Mouse (Mus musculus): ENCODE data around the gene Fasn. TPM values are rescaled to one million over a fixed set of nuclear protein-coding genes. Genes with fewer than 3 reads are reported as not detected.

Fasn gene
- polyA plus RNA-seq, 1 experiment from 2014 or later = 70.3 TPM

DNA sequence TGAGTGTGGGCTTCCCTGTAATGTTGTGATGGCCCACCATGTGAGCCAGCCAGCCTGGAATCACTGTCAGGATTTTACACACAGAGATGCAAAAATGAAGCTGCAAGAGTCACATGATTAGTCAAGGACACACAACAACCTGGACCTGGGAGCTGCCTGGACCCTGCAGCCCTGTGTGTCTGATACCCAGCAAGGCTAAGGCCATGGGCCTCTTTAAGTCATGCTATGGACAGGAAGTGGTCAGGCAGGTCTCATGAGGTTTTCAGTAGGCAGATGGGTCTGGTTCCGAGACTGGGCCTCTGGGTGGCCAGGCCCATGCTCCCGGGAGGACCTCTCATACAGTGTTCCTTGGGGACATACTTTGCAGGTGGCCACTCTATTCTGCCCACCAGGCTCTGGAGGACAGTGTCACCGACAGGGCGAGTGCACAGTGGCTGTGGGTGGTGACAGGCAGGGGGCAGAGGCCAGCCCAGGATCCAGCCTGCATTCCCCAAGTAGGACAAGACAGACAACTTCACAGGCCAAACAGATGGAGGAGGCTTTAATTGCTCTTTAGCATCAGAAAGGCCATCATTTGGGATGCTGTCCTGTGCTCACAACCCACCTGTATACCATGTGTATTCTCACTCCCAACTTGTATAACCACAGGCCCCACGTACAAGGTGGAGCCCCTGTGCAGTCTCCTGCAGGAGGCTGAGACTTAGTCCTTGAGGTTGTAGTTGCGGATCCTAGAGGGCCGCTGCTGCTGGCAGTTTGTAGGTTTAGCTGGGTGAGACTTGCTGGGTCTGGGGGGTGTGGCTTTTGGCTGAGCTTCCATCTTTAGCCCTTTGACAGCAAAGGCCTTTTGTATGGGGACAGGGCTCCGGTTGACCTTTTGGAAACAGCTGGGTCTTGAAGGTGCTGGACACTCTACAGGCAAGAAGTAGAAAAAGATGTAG is 1.9 kb upstream of the Fasn start:
- WGBS = 88% methylated on average over 8 of the region's 8 CpGs
- H3K27me3 ChIP-seq = no peaks in the 10 kb centered on the region

DNA sequence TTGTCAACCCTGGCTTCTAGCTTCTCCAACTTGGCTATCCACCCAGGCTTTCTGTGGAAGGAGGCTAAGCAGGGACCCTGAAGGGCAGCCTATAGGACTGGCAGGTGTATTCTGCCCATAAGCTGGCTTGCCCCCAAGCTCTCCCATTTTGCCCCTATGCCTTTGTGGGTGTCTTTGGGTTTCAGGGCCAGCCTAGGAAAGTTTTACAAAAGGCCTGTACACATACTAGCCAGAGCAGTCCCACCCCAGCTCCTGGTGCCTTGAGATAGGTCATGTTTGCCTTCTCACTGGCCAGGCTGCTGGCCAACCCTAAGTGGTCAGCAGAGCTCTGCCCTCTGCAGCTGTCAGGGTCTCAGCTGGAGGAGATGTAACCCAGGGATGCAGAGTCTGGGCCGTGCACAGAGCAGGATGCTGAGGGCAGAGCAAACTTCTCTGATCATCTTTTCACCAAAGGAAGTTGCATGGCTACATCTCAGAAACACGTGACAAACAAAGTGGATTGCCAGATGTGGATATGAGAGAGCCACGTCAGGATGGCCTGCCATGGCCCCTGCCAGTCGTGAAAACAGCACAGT is 1.0 kb upstream of the Fasn start:
- Histone ChIP-seq H3K9me3 (no peaks in the 10 kb centered on the region), H3K4me1 (replicated peaks) (peaks cover 34% of the 10 kb centered on the region), H3K27me3 (no peaks in the 10 kb centered on the region), H3K27ac (peak overlapping the region; percentile 99), H3K4me3 (replicated peaks) (peak overlapping the region; percentile 91), H3K9ac (replicated peaks) (peak overlapping the region; percentile 93), H3K4me2 (peak overlapping the region; percentile 97), H3K36me3 (peaks cover 26% of the 10 kb centered on the region)
- no peak for ATAC-seq (ENCODE audit: insufficient number of reproducible peaks, insufficient read depth, low FRiP score, low TSS enrichment, low read depth)
- 26% methylated on average over 4 of the region's 4 CpGs for WGBS

More for the DNA sequence above, 1.9 kb upstream of the Fasn start:
- Histone ChIP-seq H3K9ac (replicated peaks) (peak overlapping the region; percentile 93; the same call in 1 of the 2 replicates), H3K27ac (peak overlapping the region; percentile 99), H3K36me3 (peaks cover 17% of the 10 kb centered on the region), H3K4me2 (no peak overlapping the region), H3K9me3 (no peaks in the 10 kb centered on the region), H3K4me3 (replicated peaks) (no peak overlapping the region), H3K4me1 (replicated peaks) (peaks cover 29% of the 10 kb centered on the region)
- ATAC-seq (ENCODE audit: insufficient number of reproducible peaks, insufficient read depth, low FRiP score, low TSS enrichment, low read depth) = no peak

DNA sequence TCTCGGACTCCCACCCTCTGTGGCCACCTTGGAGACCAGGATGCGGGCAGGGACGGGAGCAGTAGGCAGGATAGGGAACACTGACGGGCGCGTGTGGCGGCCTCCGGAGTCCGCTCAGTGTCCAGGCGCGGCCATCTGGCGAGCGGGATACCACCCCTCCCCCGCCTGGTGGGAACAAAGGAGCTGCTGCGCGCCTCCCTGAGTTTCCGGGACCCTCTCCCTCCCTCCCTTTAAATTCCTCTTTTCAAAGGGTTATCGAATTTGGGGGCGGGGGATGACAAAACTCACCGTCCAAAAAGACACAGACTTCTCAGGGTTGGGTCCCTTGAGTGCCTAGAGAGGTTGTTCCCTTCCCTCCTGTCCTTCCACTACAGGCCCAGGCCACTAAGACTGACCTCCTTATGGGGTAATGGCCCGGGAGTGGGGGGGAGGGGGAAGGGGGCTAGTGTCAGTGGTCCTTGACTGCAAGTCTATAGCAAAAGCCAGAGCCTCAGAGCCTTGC is 491 bp upstream of the Fasn start:
- ATAC-seq (ENCODE audit: insufficient number of reproducible peaks, insufficient read depth, low FRiP score, low TSS enrichment, low read depth) = peak; percentile 54; the same call in 1 of the 2 replicates
- under 1% methylated on average over 21 of the region's 21 CpGs for WGBS
- H3K36me3 ChIP-seq = peaks cover 32% of the 10 kb centered on the region
- no peaks in the 10 kb centered on the region for H3K27me3 ChIP-seq
- no peaks in the 10 kb centered on the region for H3K9me3 ChIP-seq
- H3K4me3 ChIP-seq (replicated peaks) = peak overlapping the region; percentile 91
- peak overlapping the region; percentile 97 for H3K4me2 ChIP-seq
- peaks cover 34% of the 10 kb centered on the region for H3K4me1 ChIP-seq (replicated peaks)
- peak overlapping the region; percentile 93 for H3K9ac ChIP-seq (replicated peaks)
- peak overlapping the region; percentile 99 for H3K27ac ChIP-seq

DNA sequence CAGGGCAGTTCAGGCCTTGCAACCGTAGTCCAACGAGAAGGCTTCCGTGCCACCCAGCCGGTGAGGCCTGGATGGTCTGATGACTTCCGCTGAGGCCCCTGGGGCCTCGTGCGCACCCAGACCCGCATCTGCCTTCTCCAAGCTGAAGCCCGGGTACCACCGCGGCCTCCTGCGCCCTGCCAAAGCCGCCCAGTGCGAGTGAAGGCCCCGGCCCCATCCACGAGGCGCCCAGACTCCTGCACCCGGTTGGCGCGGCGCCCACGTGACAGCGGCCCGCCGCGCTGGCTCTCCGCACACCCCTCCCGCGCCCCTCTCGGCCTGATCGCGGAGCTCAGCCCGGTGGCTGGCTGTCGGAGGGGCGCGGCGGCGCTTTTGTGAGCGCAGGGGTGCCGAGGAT is 798 bp downstream of the Fasn start:
- Histone ChIP-seq H3K4me2 (peak overlapping the region; percentile 97), H3K9me3 (no peaks in the 10 kb centered on the region), H3K27ac (peak overlapping the region; percentile 99), H3K9ac (replicated peaks) (peak overlapping the region; percentile 93), H3K36me3 (peaks cover 44% of the 10 kb centered on the region), H3K27me3 (no peaks in the 10 kb centered on the region), H3K4me3 (replicated peaks) (peak overlapping the region; percentile 91), H3K4me1 (replicated peaks) (peaks cover 34% of the 10 kb centered on the region)
- WGBS = under 1% methylated on average over 40 of the region's 40 CpGs
- peak; percentile 5; the same call in 1 of the 2 replicates for ATAC-seq (ENCODE audit: insufficient number of reproducible peaks, insufficient read depth, low FRiP score, low TSS enrichment, low read depth)

DNA sequence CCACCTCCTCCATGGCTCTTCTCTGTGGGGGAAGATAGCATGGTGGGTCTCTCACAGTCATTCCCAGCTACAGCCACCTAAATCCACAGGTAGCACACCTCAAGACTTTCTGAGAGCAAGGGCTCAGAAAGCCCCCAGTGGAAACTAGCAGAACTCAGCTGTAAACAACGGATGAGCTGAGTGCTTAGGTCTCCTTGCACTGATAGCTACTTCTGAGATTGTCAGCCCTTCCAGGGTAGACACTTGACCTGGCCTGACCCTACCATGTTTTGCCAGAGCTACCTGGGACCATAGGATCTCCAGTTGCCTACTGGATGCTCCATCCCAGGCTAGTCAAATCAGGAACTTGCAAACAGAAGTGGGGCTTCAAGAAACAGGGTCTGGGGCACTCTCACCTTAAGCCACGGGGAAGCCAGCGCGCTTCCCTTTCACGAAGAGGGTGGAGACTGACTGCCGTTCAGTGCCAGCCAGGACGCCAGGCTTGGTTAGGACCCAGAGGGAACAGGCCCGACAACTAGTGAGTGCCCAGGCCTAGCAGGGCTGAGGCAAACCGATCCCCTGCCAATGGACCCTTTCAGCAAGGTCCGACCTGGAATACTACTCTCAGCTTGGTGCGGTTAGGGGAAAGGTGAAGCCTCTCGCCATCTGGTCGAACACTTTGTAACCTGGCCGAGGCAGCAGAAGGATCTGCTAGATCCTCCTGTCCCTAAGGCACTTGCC is 1.4 kb downstream of the Fasn start:
- H3K4me3 ChIP-seq (replicated peaks) = peak overlapping the region; percentile 91
- peak overlapping the region; percentile 93 for H3K9ac ChIP-seq (replicated peaks)
- H3K36me3 ChIP-seq = peaks cover 50% of the 10 kb centered on the region
- 1% methylated on average over 14 of the region's 14 CpGs for WGBS
- H3K4me1 ChIP-seq (replicated peaks) = peaks cover 34% of the 10 kb centered on the region
- no peaks in the 10 kb centered on the region for H3K27me3 ChIP-seq
- no peaks in the 10 kb centered on the region for H3K9me3 ChIP-seq
- peak overlapping the region; percentile 99 for H3K27ac ChIP-seq
- peak overlapping the region; percentile 97 for H3K4me2 ChIP-seq
- no peak for ATAC-seq (ENCODE audit: insufficient number of reproducible peaks, insufficient read depth, low FRiP score, low TSS enrichment, low read depth)

DNA sequence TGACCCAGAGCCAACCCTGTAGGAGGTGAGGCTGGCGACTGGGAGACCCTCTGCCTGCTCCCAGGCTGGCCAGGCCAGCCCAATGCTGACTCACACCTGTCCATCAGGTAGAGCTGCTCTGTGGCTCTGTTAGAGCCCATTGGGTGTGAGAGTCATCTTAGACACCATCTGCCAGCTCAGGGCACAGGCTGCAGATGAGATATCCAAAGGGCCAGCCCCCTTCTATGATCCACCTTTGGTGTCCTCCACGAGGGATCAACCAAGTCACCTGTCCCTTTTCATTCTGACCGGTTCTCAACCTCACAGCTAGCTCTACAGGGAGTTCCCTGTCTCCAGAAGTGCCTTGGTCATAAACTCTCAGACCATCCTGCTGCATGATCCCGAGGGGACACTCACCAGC is 2.0 kb downstream of the Fasn start:
- peaks cover 57% of the 10 kb centered on the region for H3K36me3 ChIP-seq
- peak overlapping the region; percentile 91 for H3K4me3 ChIP-seq (replicated peaks)
- H3K27ac ChIP-seq = no peak overlapping the region
- 56% methylated on average over 4 of the region's 4 CpGs for WGBS
- no peak for ATAC-seq (ENCODE audit: insufficient number of reproducible peaks, insufficient read depth, low FRiP score, low TSS enrichment, low read depth)
- H3K4me2 ChIP-seq = peak overlapping the region; percentile 97
- no peaks in the 10 kb centered on the region for H3K27me3 ChIP-seq
- H3K9ac ChIP-seq (replicated peaks) = peak overlapping the region; percentile 93
- H3K4me1 ChIP-seq (replicated peaks) = peaks cover 34% of the 10 kb centered on the region
- no peaks in the 10 kb centered on the region for H3K9me3 ChIP-seq

DNA sequence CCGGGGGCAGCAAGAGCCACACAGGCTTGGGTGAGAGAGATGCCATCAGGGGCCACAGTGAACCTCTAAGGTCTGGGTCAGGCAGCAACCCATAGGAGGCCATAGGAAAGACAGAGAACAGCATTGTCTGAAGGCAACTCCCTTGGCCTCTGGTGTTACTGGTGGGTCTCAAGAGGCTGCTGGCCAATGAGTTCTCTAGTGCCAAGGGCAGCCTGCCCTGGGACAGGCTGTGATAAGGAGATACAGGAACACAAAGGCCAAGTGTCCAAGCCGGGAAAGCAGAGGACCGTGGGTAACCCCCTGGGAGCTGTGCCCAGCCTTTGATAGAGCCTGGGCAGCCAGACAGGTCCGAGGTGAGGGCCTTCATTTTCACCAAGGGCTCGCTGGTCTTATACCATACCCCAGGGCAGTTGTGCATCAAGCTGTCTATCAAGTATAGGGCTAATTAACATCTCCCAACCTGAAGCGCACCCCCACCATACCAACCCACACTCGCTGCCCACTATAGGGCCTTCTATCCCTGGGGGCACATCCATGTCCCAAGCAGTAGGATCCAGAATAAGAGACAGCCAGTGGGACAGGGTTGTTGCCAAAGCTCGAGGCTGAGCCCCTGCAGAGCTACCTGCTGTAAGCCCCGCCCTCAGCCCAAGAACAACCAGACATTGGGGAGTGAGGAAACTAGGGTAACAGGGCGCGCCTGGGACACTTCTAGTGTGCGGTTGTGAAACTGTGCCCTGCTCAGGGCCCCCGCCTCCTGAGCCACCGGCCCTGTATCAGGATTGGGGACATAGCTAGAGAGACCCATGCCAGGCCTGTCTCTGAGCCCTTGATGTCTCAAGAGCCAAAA is 3.0 kb downstream of the Fasn start:
- H3K27ac ChIP-seq = no peak overlapping the region
- no peaks in the 10 kb centered on the region for H3K27me3 ChIP-seq
- peak overlapping the region; percentile 91 for H3K4me3 ChIP-seq (replicated peaks)
- peak overlapping the region; percentile 97 for H3K4me2 ChIP-seq
- 0 out of 2 replicates have a peak overlapping the region, but pooled peaks have one; percentile 93 for H3K9ac ChIP-seq (replicated peaks)
- ATAC-seq (ENCODE audit: insufficient number of reproducible peaks, insufficient read depth, low FRiP score, low TSS enrichment, low read depth) = no peak
- H3K36me3 ChIP-seq = peaks cover 67% of the 10 kb centered on the region
- 85% methylated on average over 14 of the region's 14 CpGs for WGBS
- H3K4me1 ChIP-seq (replicated peaks) = peaks cover 34% of the 10 kb centered on the region
- no peaks in the 10 kb centered on the region for H3K9me3 ChIP-seq

DNA sequence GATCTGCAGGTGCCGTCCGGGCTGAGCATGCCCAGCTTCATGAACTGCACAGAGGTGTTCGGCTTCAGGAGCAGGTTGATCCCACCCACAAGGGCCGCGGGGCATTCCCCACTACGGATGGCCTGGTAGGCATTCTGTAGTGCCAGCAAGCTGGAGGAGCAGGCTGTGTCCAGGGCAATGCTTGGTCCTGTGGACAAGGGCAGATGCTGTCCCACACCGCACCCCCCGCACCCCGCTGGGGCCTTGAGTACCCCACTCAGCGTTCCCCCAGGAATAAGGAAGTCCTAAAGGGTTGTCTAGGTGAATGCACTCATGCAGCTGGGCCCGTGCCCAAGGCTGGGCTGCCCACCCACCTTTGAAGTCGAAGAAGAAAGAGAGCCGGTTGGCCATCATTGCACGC is 3.8 kb downstream of the Fasn start:
- Histone ChIP-seq H3K27ac (no peak overlapping the region), H3K4me2 (no peak overlapping the region), H3K9me3 (no peaks in the 10 kb centered on the region), H3K27me3 (no peaks in the 10 kb centered on the region), H3K9ac (replicated peaks) (no peak overlapping the region), H3K4me3 (replicated peaks) (no peak overlapping the region), H3K36me3 (peaks cover 75% of the 10 kb centered on the region), H3K4me1 (replicated peaks) (peaks cover 28% of the 10 kb centered on the region)
- no peak for ATAC-seq (ENCODE audit: insufficient number of reproducible peaks, insufficient read depth, low FRiP score, low TSS enrichment, low read depth)
- 93% methylated on average over 14 of the region's 14 CpGs for WGBS

DNA sequence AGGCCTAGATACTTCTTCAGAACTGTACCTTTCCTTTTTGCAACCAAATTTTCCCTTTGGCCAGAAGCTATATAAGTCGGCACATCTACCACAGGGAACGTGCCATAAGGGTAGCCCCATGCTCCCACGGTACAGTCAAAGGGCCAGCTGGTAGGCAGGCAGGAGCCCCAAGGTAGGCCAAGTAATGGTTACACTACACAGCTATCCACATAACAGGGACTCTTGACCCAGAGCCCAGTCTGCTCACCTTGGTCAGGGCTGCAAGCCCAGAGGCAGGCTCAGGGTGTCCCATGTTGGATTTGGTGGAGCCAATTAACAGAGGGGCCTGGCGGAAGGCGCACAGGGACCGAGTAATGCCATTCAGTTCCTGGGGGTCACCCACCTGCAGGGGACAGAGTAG is 4.8 kb downstream of the Fasn start:
- 94% methylated on average over 6 of the region's 6 CpGs for WGBS
- Histone ChIP-seq H3K4me3 (replicated peaks) (no peak overlapping the region), H3K9ac (replicated peaks) (no peak overlapping the region), H3K9me3 (no peaks in the 10 kb centered on the region), H3K27ac (no peak overlapping the region), H3K4me2 (no peak overlapping the region), H3K36me3 (peaks cover 84% of the 10 kb centered on the region), H3K4me1 (replicated peaks) (peaks cover 21% of the 10 kb centered on the region), H3K27me3 (no peaks in the 10 kb centered on the region)
- ATAC-seq (ENCODE audit: insufficient number of reproducible peaks, insufficient read depth, low FRiP score, low TSS enrichment, low read depth) = no peak

DNA sequence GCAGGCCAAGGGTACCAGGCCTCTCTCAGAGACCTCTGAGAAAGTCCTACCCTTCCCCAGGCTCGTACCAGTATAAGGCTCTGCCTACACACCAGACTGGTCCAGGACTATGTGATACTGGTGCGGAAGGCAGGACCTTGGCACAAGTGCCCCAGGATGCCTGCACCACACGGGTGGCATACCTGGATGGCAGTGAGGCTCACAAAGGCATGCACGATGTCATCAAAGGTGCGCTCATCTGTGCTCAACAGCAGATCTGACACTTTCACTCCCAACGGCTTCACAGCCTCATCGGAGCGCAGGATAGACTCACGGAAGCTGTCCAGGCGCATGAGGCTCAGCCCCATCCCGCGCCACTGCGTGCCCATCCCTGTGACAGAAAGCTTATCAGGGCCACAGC is 6.1 kb downstream of the Fasn start:
- Histone ChIP-seq H3K36me3 (peaks cover 97% of the 10 kb centered on the region), H3K9me3 (no peaks in the 10 kb centered on the region), H3K4me2 (no peak overlapping the region), H3K9ac (replicated peaks) (no peak overlapping the region), H3K27me3 (no peaks in the 10 kb centered on the region), H3K4me3 (replicated peaks) (no peak overlapping the region), H3K4me1 (replicated peaks) (peaks cover 21% of the 10 kb centered on the region), H3K27ac (no peak overlapping the region)
- ATAC-seq (ENCODE audit: insufficient number of reproducible peaks, insufficient read depth, low FRiP score, low TSS enrichment, low read depth) = no peak
- WGBS = 97% methylated on average over 13 of the region's 13 CpGs
